Mouse (Mus musculus): ENCODE results near the gene Mat2a. TPM values are rescaled to one million over a fixed set of nuclear protein-coding genes. Genes with fewer than 3 reads are reported as not detected.
A peak's percentile ranks its signal among the peaks of the same experiment; 100 is the strongest.
"Not testable (repeated sequence)": the region's sequence is repeated elsewhere in the genome, so short reads cannot be mapped to it uniquely, and the experiment has no call there.

Gene Mat2a
- polyA plus RNA-seq, 1 experiment from 2014 or later: 341 TPM

DNA sequence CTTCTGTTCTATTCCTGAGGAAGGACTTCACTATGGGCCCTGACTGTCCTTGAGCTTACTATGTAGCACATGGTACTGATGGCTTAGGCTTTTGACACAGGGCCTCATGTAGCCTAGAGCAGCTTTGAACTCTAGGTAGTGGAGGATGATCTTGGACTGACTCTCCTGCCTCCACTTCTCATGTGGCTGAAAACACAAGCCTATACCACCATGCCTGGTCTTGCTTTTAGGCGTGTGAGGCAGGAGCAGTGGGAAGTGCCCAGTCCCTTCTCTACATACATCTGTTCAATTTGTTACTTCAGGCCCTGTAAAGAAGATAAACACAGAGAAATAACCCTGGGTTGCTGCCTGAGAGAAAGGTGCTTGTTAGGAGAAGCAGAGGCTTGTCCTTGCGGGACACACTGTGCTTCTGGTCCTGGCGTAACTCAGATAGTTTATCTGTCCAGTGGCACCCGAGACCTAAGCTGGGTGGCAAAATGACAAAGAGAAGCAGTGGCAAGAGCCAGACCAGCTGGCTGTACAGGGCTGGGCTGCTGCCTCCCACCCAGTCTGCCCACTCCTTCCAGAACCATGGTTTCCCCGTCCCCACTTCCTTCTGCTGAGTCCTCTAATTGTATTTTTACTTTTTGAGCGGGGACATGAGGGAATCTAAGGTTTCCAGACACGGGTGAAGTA is 14.9 kb upstream of the Mat2a start:
- Histone ChIP-seq H3K9me3 (replicated peaks) (no peaks in the 10 kb centered on the region), H3K4me3 (replicated peaks) (no peak overlapping the region), H3K27ac (replicated peaks) (peak overlapping the region; percentile 56), H3K4me2 (no peak overlapping the region), H3K27me3 (replicated peaks) (no peaks in the 10 kb centered on the region), H3K4me1 (0 out of 2 replicates have a peak, but pooled peaks cover 2% of the 10 kb centered on the region), H3K36me3 (no peaks in the 10 kb centered on the region), H3K9ac (replicated peaks) (no peak overlapping the region)
- peak; percentile 50; the same call in 1 of the 2 replicates for ATAC-seq (ENCODE audit: low FRiP score)
- WGBS: 80% methylated on average over 7 of the region's 7 CpGs

DNA sequence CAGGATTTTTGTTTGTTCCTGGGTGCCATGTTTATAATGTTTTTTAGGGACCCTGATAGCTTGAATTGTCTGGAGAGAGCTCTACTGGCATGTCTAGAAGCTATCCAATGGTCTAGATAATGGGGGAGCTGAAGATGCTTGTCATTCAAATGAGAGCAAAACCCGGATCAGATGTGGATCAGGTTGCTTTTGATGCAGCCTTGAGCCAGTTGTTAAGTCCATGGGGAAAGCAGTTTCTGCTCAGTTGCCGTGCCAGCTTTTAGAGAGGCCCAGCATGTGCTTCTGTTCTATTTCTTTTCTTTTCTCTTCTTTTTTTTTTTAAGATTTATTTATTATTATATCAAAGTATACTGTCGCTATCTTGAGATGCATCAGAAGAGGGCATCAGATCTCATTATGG is 14.2 kb upstream of the Mat2a start:
- Histone ChIP-seq H3K4me2 (no peak overlapping the region), H3K4me1 (0 out of 2 replicates have a peak, but pooled peaks cover 2% of the 10 kb centered on the region), H3K4me3 (replicated peaks) (no peak overlapping the region), H3K36me3 (no peaks in the 10 kb centered on the region), H3K9me3 (replicated peaks) (no peaks in the 10 kb centered on the region), H3K9ac (replicated peaks) (no peak overlapping the region), H3K27me3 (replicated peaks) (no peaks in the 10 kb centered on the region), H3K27ac (replicated peaks) (no peak overlapping the region)
- WGBS: 75% methylated on average over 3 of the region's 3 CpGs
- ATAC-seq (ENCODE audit: low FRiP score): no peak

DNA sequence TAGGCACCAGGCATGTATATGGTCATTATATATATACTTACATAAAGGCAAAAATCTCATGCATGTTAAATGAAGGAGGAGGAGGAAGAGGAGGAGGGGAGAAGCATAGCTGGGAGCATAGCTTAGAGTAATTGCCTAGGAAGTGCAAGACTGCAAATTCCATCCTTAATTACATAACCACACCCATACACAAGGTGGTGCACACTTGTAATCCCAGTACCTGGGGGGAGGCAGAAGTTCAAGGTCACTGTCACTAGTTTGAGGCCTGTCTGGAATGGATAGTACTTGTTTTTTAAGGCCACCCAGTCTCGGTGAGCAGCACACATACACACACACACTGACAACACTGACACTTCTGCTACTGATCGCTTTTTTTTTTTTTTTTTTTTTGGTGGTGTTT is 13.0 kb upstream of the Mat2a start:
- WGBS: 78% methylated on average over 2 of the region's 2 CpGs
- 0 out of 2 replicates have a peak, but pooled peaks cover 2% of the 10 kb centered on the region for H3K4me1 ChIP-seq
- no peak overlapping the region for H3K4me2 ChIP-seq
- no peak overlapping the region for H3K27ac ChIP-seq (replicated peaks)
- H3K9me3 ChIP-seq (replicated peaks): no peaks in the 10 kb centered on the region
- H3K9ac ChIP-seq (replicated peaks): no peak overlapping the region
- ATAC-seq (ENCODE audit: low FRiP score): no peak
- no peak overlapping the region for H3K4me3 ChIP-seq (replicated peaks)
- H3K27me3 ChIP-seq (replicated peaks): no peaks in the 10 kb centered on the region
- H3K36me3 ChIP-seq: no peaks in the 10 kb centered on the region

DNA sequence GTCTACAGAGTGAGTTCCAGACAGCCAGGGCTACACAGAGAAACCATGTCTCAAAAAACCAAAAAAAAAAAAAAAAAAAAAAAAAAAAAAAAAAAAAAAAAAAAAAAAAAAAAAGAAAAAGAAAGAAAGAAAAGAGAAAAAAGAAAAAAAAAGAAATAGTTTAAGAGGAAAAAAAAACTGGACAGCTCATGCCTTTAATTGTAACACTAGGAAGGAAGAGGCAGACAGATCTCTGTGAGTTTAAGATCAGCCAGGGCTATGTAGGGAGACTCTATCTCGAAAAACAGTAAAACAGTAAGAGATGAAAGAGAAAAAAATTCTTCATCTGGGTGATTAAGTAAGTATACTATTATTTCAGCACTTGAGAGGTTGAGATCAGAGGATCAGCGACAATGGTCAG is 12.4 kb upstream of the Mat2a start:
- H3K4me2 ChIP-seq; H3K36me3 ChIP-seq; ATAC-seq (ENCODE audit: low FRiP score); H3K9me3 ChIP-seq (replicated peaks); H3K4me3 ChIP-seq (replicated peaks); H3K27ac ChIP-seq (replicated peaks); H3K27me3 ChIP-seq (replicated peaks); H3K9ac ChIP-seq (replicated peaks); H3K4me1 ChIP-seq: not testable (repeated sequence)
- WGBS: 77% methylated on average over 2 of the region's 2 CpGs

DNA sequence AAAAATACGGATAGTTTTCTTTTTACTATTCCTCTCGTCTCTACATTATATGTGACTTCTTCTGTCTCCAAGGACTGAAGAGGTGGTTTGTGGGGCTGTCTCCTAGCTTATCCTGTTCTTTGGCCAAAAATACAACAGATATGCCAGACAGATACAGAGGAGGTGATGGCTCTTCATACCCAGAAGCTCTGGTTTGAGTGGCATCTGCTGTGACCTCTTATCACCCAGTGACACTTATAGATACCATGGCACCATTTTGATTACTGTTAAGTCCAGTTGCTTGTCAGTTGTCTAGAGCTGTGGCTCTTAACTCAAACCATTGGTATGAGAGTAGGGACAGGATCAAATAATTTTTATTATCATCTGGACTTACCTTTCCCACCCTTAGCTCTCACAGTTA is 8.1 kb upstream of the Mat2a start:
- Histone ChIP-seq H3K27me3 (replicated peaks) (no peaks in the 10 kb centered on the region), H3K36me3 (no peaks in the 10 kb centered on the region), H3K9ac (replicated peaks) (no peak overlapping the region), H3K9me3 (replicated peaks) (no peaks in the 10 kb centered on the region), H3K27ac (replicated peaks) (no peak overlapping the region), H3K4me1 (no peaks in the 10 kb centered on the region), H3K4me3 (replicated peaks) (no peak overlapping the region), H3K4me2 (no peak overlapping the region)
- ATAC-seq (ENCODE audit: low FRiP score): no peak
- 79% methylated on average over 2 of the region's 2 CpGs for WGBS

- Histone ChIP-seq H3K9me3 (replicated peaks) (no peaks in the 10 kb centered on the region), H3K27ac (replicated peaks) (no peak overlapping the region), H3K36me3 (no peaks in the 10 kb centered on the region), H3K27me3 (replicated peaks) (no peaks in the 10 kb centered on the region), H3K4me1 (peaks cover 15% of the 10 kb centered on the region), H3K4me2 (no peak overlapping the region), H3K9ac (replicated peaks) (no peak overlapping the region), H3K4me3 (replicated peaks) (no peak overlapping the region)
- no peak for ATAC-seq (ENCODE audit: low FRiP score)
Measured at GRCm38 (mm10) chr6:72445011-72445410, 5.7 kb upstream of the Mat2a start.

DNA sequence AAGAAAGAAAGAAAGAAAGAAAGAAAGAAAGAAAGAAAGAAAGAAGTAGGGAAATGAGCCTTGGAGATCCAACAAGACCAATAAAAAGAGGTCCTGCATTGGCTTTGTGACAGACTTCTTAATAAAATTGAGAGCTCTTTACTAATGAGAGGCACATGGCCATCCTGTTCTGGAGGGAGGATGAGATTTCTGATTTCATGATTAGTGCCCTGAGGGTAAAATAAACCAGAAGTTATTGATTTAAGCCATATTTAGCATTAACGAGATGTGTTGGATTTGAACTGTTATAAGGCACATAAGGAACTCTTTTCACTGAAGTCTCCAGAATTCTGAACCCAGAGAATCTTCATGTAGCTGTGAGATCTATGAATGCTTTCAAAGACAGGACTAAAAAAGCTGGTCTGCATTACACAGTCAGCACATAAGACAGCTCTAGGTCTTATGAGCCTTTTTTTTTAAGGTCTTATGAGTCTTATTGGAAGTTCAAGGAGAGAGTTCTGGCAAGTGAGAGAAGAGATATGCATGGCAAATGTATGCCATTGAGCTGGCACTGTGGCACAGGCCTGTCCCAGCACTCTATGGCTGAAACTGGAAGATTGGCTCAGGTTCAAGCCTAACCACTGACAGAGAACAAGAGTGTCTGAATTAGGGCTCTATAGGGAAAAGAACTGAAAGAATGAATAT is 3.7 kb upstream of the Mat2a start:
- ATAC-seq (ENCODE audit: low FRiP score): no peak
- Histone ChIP-seq H3K36me3 (no peaks in the 10 kb centered on the region), H3K9me3 (replicated peaks) (no peaks in the 10 kb centered on the region), H3K27ac (replicated peaks) (no peak overlapping the region), H3K9ac (replicated peaks) (no peak overlapping the region), H3K4me2 (no peak overlapping the region), H3K4me3 (replicated peaks) (no peak overlapping the region), H3K4me1 (peaks cover 15% of the 10 kb centered on the region), H3K27me3 (replicated peaks) (no peaks in the 10 kb centered on the region)
- WGBS: 74% methylated on average over 1 of the region's 1 CpGs

- H3K9me3 ChIP-seq (replicated peaks): no peaks in the 10 kb centered on the region
- H3K27ac ChIP-seq (replicated peaks): peak overlapping the region; percentile 100
- 3% methylated on average over 17 of the region's 17 CpGs for WGBS
- peak overlapping the region; percentile 98 for H3K4me3 ChIP-seq (replicated peaks)
- peak overlapping the region; percentile 59 for H3K9ac ChIP-seq (replicated peaks)
- 0 out of 2 replicates have a peak, but pooled peaks have one; percentile 5 for ATAC-seq (ENCODE audit: low FRiP score)
- peaks cover 21% of the 10 kb centered on the region for H3K36me3 ChIP-seq
- peaks cover 38% of the 10 kb centered on the region for H3K4me1 ChIP-seq
- H3K27me3 ChIP-seq (replicated peaks): no peaks in the 10 kb centered on the region
- H3K4me2 ChIP-seq: peak overlapping the region; percentile 68
Measured at GRCm38 (mm10) chr6:72440186-72440990, 1.0 kb upstream of the Mat2a start.

GRCm38 (mm10) chr6:72438862-72439354 is 450 bp downstream of the Mat2a start:
- Histone ChIP-seq H3K4me3 (replicated peaks) (peak overlapping the region; percentile 98), H3K9ac (replicated peaks) (peak overlapping the region; percentile 100), H3K9me3 (replicated peaks) (no peaks in the 10 kb centered on the region), H3K36me3 (peaks cover 25% of the 10 kb centered on the region), H3K27ac (replicated peaks) (peak overlapping the region; percentile 100), H3K27me3 (replicated peaks) (no peaks in the 10 kb centered on the region), H3K4me2 (peak overlapping the region; percentile 79), H3K4me1 (peaks cover 41% of the 10 kb centered on the region)
- ATAC-seq (ENCODE audit: low FRiP score): peak; percentile 62
- 0% methylated on average over 50 of the region's 57 CpGs for WGBS

DNA sequence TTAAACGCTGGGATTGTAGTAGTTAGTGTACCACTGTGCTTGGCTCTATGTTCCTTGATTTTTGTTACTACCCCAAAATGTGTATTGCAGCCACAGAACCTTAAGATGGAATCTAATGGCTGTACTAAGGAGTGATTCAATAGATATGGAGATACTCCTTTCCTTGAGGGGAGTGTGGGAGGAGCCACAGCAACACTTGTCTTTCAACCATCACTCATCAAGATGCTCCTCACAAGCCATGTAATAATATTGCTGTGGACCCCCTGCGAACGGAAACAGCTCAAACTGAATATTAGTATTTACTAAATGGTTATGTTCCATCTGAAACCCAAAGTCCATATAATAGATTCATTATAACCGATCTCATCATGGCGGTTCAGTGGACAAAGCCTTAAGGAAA is 1.1 kb downstream of the Mat2a start:
- peak overlapping the region; percentile 100 for H3K9ac ChIP-seq (replicated peaks)
- H3K4me1 ChIP-seq: peaks cover 41% of the 10 kb centered on the region
- H3K36me3 ChIP-seq: peaks cover 31% of the 10 kb centered on the region
- ATAC-seq (ENCODE audit: low FRiP score): no peak
- H3K4me3 ChIP-seq (replicated peaks): peak overlapping the region; percentile 98
- no peaks in the 10 kb centered on the region for H3K27me3 ChIP-seq (replicated peaks)
- H3K4me2 ChIP-seq: peak overlapping the region; percentile 79
- H3K9me3 ChIP-seq (replicated peaks): no peaks in the 10 kb centered on the region
- WGBS: under 1% methylated on average over 5 of the region's 5 CpGs
- H3K27ac ChIP-seq (replicated peaks): peak overlapping the region; percentile 100; the same call in 1 of the 2 replicates

GRCm38 (mm10) chr6:72432153-72432552 is 7.2 kb downstream of the Mat2a start:
- 88% methylated on average over 2 of the region's 2 CpGs for WGBS
- H3K9ac ChIP-seq (replicated peaks): no peak overlapping the region
- no peak overlapping the region for H3K27ac ChIP-seq (replicated peaks)
- no peak overlapping the region for H3K4me3 ChIP-seq (replicated peaks)
- peaks cover 65% of the 10 kb centered on the region for H3K36me3 ChIP-seq
- peaks cover 34% of the 10 kb centered on the region for H3K4me1 ChIP-seq
- H3K9me3 ChIP-seq (replicated peaks): no peaks in the 10 kb centered on the region
- H3K4me2 ChIP-seq: no peak overlapping the region
- no peaks in the 10 kb centered on the region for H3K27me3 ChIP-seq (replicated peaks)
- ATAC-seq (ENCODE audit: low FRiP score): no peak
